Mouse (Mus musculus): ENCODE measurements around the gene Myh14.
"Not testable (repeated sequence)": the region's sequence is repeated elsewhere in the genome, so short reads cannot be mapped to it uniquely, and the experiment has no call there.

Myh14 gene

DNA sequence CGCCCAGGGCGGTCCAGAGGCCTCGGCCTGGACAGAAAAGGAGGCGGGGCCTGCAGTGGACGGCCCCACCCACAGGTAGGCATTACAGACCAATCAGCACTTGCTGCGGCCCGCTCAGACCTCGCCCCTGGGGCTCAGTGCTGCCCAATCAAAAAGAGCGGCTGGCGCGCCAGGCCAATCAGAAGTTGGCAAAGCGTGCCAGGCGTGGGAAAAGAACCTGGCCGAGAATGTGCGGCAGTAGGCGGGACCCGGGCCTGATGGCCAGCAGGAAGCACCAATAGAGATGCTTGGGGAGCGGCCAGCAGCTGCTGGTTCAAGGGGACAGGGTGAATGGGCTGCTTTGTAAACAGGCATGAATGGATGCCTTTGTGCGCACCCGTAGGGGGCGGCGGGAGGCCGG is at the start of gene Myh14:
Gene Myh14 (minus strand): TSS at position 41 of the 400 bp plus-strand sequence.
- peak; percentile 91 for DNase-seq (ENCODE audit: low read depth, low spot score)

DNA sequence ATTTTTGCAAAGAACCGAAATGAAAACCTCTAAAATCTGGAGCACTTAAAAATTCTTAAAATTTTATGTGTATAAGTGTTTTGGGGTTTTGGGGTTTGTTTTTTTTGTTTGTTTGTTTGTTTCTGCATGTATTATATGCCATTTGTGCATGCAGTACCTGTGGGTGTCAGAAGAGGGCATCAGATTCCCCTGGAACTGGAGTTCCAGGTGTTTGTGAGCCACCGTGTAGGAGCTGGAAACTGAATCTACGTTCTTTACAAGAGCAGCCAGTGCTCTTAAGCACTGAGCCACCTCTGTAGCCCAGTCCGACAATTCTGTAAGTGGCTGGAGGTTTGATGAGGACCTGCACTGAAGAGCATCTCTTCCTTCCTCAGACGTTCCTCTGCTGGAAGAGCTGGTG is 39.2 kb upstream of the Myh14 start:
- no peak for DNase-seq (ENCODE audit: low read depth, low spot score)

DNA sequence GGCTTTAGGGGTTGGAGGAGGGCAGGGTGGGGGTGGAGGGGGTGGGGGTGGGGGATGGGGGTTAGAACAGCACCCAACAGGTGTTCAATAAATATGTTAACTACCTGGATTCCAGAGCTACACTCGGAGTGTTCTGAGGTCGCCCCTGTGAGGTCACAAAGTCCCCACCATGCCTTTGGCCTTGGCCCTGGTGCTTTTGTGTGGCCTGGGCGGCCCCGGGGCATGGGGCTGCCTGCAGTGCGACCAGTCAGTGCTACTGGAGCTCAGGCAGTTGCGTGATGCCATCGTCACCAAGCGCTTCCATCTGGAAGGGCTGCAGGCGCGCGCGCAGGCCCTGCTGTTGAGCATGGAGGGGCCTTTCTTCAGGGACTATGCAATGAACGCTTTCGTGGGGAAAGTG is 37.9 kb upstream of the Myh14 start, which contains the start of gene Izumo2:
Gene Izumo2 (plus strand): TSS at position 169 of the 400 bp plus-strand sequence.
- no peak for DNase-seq (ENCODE audit: low read depth, low spot score)

DNA sequence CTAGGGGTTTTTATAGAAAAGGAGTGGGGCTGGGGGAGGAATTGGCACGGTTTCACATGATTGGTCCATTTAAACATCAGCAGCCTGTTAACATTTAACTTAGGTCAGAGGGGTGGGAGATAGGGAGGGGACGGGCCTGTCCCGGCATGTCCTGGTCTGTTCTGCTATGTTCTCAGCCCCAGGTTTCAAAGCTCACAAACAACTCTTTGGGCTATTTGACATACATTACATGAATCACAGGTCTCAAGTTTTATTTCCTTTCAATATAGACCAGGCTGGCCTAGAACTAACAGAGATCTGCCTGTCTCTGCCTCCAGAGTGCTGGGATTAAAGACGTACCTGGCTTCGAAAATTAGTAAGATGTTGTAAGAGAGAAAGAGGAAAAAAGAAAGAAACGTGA is 37.5 kb upstream of the Myh14 start:
- not testable (repeated sequence) for DNase-seq (ENCODE audit: low read depth, low spot score)

DNA sequence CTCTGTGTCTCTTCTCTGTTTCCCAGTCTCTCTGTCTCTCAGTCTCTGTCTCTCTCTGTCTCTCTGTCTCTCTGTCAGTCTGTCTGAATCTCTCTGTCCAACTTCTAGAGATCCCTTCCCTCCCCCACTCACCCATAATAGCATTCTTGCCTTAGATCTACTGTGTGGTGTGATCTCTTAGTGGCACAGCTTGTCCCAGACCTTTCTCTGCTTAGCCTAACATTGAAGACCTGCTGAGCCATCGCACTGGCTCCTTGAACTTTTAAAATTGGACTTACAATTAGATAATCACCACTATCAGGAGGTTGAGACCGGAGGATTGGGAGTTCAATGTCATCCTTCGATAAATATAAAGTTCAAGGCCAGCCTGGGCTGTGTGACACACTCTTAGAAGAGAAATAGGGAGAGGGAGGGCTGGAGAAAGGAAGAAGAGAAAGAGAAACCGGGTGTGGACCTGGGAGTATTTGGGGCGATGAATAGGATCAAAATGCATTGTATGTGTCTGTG is 36.6 kb upstream of the Myh14 start:
- no peak for DNase-seq (ENCODE audit: low read depth, low spot score)

DNA sequence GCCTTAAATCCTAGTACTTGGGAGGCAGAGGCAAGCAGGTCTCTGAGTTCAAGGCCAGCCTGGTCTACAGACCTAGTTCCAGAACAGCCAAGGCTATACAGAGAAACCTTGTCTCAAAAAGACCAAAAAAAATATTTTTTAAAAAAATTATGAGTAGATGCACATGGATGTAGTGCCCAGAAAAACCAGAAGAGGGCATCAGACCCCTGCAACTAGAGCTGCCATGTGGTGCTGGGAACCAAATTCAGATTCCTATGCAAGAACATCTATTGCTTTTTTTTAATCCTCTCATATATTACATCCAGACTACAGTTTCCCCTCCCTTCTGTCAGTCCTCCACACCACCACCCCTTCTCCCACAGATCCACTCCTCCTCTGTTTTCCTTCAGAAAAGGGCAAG is 35.7 kb upstream of the Myh14 start:
- no peak for DNase-seq (ENCODE audit: low read depth, low spot score)

DNA sequence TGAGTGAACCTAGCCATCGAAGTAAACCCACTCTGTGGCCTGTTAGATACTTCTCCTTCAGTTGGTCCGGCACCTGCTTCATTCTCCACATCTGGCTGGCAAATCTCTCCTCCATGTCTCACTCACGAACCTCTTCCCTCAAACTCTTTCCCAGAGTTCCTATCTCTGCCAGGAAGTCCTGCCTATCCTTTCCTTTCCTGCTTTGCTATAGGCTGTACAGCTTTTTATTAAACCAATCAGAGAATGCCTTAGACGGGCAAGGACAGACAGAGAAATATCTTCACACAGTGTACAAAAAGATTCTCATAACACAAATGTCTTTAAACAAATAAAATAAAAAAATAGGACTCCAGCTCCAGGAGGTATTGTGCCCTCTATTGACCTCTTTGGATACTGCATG is 34.4 kb upstream of the Myh14 start:
- DNase-seq (ENCODE audit: low read depth, low spot score) = no peak

DNA sequence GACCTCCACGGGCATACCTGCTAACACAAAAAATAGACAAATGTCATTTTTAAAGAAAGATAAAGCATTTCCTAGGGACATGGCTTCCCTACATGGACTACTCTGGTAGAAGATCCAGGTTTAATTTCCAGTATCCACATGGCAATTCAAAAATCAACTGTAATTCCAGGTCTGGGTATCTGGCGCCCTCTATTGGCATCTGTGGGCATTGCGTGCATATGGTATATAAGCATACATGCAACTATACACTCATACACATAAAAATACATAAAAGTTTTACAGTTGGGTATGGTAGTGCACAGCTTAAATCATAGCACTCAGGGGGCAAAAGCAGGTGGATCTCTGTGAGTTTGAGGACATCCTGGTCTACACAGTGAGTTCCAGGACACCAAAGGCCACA is 33.7 kb upstream of the Myh14 start:
- DNase-seq (ENCODE audit: low read depth, low spot score) = peak; percentile 47

DNA sequence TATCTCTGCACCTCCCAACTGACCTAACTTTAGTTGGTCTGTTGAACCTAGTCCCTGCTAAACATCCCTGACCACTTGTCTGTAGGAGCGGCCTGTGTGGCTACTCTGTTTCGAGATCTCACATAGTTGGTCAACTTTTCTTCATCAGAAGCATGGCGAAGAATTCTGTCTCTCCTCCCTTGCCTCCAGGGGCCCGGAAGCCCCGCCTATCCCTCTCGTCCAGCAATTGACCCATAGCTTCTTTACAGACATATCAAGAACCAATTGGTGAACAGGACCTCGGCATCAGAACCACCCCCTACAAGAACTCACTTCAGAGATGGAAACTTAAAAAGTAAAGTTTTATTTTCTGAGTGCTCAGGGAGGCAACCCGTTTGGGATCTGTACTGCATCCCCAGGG is 32.3 kb upstream of the Myh14 start:
- DNase-seq (ENCODE audit: low read depth, low spot score) = no peak

DNA sequence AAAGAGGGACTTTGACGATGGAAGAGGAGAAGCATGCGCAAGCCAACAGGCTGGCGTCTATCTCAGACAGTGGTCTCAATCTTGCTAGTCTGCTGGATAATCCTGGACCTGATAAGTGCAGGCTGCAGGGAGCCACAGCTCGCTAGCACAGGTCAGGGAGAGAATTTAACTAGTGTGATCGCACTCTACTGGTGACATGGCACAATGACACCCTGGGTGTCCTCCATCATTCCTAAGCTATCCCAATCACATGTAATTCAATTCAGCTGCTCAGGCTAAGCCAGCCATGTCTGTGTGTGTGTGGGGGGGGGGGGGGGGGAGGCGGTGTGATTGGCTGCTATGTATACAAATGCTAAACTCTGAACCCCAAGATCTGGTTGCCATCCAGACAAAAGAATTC is 31.3 kb upstream of the Myh14 start:
- DNase-seq (ENCODE audit: low read depth, low spot score) = peak; percentile 37

DNA sequence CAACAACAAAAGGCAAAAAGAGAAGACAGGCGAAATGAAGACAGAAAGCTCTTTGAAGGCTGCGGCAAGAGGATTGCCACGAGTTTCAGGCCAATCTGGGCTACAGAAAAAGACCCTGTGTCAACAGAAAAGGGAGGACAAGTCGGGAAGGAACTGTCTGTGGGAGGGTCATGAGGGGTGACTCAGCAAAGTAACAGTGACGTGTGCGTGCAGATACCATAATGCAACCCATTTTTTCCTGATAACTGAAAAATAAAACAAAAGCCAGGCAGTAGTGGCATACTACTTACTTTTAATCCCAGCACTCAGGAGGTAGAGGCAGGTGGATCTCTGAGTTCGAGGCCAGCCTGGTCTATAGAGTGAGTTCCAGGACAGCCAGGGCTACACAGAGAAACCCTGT is 27.3 kb upstream of the Myh14 start:
- no peak for DNase-seq (ENCODE audit: low read depth, low spot score)

DNA sequence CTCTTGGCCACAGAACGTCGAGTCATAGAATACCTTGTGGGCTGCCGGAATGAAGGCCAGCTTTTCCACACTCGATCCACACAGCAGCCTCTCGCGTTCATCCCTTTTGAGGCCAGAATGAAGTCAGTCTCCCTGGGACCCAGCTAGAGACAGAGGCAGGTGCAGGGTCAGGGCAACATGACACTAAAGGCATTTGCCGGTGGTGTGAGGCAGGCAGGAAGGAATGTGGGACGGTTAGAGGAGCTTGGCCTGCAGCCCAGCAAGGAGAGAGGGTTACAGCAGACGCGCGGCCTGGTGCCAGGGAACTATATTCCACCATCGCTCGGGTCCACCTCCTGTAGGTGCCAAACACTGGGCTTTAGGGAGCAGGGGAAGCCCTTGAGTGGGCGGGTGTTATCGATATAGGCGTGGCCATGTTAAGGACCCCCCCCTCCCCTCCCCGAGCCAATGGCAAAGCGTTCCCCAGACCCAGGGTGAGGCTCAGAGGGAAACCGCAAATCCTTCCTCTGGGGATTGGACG is 26.6 kb upstream of the Myh14 start:
- DNase-seq (ENCODE audit: low read depth, low spot score) = no peak

DNA sequence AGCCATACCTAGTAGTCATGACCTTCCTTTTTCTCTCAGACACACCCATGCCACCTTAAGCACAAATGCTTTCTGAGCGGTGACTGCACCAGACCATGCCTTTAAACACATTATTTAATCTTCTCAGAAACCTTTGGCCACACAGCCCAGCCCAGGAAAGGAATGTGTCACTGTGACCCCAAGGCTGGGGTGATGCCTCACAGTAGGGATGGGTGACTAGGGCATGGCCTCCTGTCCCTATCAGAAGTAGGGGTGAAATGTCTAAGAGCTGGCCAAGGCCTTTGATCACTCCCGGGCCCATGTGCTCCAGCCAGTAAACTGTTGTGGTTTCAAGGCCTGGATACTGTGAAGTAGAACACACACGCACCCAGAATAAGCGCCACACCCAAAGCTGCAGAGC is 24.6 kb upstream of the Myh14 start:
- DNase-seq (ENCODE audit: low read depth, low spot score) = no peak

DNA sequence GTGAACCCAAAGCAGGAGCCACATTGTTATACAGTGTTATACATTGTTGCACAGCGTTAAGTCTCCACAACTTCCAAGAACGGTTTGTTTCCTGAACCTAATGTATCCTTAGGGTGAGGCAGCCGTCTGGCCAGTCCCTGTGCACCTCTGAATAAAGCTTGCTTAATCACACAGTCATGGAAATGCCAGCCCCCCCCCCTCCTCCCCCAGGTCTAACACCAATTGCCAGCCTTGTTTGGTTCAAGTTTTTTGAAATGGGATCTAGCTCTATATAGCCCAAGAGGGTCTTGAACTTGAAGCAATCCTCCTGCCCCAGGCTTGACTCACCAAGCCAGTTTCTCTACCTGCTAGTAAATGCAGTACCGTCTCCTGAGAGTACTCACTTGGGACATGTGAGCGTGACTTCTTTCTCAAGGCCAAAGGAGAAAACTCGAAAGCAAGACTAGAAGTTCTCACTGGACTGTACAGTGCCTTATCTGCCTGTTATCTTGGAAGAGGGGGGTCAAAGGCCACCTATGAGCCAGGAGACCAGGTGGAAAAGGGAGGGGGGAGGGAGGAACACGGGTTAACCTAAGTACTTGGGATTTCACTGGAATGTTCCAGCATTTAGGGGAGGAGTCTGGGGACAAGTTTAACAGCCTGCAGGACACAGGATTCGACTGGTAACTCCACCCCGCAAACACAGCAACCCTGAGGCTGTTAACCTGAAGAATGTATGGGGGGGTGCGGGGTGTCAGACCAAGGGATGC is 23.0 kb upstream of the Myh14 start:
- DNase-seq (ENCODE audit: low read depth, low spot score) = no peak

DNA sequence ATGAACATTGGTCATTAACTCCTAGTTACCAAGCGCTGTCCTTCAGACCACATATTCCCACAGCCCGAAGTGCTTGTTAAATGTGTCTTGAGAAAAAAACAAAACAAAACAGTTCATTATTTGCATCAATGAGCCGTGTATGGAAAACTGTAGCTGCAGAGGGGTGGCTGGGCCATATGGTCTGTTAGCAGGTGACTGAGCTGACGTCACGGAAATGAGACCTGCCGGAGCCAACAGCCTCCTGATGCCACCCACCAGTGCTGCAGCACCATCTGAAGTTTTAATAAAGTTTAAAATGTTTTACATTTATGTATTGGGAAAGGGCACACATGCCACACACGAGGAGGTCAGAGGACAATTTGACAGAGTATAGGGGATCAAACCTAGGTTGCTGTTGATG is 18.7 kb upstream of the Myh14 start:
- no peak for DNase-seq (ENCODE audit: low read depth, low spot score)

DNA sequence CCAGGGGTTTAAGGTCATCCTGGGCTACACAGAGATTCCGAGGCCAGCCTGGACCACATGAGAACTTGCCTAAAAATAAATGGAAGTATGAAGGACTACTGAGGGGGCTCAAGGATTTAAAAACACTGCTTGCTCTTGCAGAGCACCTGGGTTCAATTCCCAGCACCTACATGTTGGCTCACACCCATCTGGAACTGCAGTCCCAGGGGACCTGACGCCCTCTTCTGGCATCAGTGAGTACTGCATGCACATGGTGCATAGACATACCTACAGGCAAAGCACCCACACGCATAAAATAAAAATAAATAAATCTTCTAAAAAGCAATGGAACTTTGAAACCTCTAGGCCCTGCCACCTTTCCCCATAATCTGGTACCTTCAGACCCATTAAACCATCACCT is 18.2 kb upstream of the Myh14 start:
- no peak for DNase-seq (ENCODE audit: low read depth, low spot score)

DNA sequence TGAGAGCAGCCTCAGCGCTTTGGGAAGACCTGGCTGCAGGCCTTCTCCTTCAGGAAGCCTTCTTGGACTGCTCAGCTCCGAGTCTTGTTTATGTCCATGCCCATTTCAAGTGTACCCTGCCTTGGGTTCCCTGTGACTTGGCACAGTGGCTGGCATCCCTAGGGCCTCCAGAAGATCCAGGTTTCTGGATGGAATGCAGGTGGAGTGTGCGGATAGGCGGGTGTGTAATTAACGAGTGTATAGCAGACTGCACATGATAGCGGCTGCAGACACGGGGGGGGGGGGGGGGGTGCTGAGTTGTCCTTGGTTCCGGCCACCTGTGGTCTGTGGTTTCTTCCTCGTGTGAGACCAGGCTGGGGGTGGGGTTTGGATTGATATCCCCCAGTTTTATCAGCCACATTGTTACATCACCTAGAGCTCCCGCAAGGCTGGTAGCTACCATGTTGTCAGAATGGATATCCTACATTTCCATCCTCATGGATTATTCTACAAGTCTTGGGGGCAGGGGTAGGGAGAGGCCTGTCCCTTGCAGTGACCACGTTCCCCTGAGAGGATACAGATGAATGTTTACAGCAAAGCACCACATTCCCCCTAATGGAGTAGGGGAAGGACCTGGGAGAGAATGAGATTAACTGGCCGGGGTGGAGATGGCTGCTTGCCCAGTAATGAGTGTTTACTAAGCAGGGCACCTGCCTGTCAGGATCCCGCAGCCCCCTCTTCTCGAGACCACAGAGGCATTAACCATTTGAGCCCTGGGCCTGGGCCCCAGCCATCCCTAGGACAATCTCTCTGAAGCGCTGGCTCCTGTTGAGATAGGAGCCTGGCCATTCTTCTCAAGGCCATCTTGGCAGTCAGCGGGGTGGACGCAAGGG is 15.1 kb upstream of the Myh14 start:
- DNase-seq (ENCODE audit: low read depth, low spot score) = no peak

DNA sequence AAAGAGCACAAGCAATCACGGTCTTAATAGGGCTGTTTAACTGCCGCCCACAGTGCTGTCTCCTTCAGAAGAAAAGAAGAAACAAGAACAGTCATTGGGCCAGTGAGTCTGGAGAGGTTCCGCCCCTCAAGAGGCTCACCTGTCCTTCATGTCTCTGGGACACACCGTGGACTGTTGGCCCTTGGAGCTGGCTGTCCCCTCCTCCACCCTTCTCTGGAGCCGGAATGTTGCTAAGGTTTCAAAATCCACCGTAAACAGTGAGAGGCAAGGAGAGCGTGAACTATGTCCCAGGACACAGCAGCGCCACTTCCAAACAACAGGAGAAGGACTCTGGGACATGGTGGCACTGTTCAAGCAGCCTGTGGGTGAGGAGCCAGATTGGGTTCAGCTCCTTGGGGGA is 13.0 kb upstream of the Myh14 start:
- no peak for DNase-seq (ENCODE audit: low read depth, low spot score)

DNA sequence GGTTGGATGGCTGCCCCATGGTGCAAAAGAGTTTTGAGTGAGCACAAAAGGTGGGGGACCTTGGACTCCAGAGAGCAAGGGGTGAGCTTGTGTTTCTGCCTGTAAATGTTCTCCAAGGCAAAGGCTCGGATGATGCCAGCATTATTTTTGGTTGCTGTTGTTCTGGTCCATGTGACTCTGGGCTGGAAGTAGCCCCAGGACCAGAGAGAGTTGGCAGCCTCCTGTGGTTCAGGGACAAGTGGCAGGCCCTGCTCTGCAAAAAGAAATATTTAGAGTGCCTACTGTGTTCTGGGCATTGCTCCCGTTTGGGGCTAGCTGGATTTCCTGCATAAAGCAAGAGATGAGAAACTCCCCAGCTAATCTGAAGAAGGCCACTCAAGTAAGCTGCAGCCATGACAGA is 6.0 kb upstream of the Myh14 start:
- no peak for DNase-seq (ENCODE audit: low read depth, low spot score)

DNA sequence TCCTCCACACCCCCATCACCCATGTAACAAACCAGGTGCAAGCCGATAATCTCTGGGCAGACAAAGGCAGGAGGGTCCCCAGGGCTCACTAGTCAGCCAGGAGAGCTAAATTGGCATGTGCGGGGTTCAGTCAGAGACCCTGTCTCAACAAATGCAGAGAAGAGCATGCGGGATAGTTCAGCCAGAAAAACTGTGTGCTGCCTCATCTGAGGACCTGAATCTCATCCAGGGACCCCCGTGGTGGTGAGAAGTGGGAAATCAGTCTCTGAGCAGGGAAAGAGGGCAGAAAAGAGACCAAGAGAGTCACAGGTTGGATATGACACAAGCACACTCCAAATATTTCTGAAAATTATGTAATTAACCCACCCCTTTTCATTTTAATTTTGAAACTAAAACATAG is 5.5 kb upstream of the Myh14 start:
- peak; percentile 54 for DNase-seq (ENCODE audit: low read depth, low spot score)

DNA sequence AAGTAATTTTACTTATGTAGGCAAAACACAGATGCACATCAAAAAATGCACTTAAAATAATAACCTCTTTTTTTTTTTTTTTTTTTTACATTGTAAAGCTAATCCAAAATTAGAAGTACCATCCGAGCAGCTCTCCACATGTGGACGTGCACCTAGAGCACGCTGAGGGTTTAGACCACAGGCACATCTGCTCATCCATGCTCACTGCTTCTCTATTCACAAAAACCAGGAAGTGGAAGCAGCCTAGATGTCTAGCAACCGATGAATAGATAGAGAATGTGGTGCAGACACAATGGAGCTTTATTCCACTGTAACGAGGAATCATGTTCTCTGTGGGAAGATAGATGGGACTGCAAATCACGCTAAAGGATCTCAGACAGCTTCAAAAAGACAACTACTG is 4.5 kb upstream of the Myh14 start:
- peak; percentile 72 for DNase-seq (ENCODE audit: low read depth, low spot score)

DNA sequence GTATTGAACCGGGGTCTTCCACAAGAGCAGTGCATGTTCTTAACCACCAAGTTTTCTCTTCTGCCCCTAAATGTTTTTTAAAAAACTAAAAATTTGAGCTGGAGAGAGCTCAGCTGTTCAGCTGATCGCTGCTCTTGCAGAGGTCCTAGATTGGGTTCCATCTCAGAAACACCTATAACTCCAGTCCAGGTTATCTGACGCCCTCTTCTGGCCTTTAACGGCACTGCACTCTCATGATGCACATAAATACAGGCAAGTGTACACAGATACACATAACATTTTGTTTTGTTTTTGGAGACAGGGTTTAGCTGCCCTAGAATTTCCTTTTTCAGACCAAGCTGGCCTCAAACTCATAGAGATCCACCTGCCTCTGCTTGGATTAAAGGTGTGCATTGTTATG is 3.9 kb upstream of the Myh14 start:
- peak; percentile 33 for DNase-seq (ENCODE audit: low read depth, low spot score)

DNA sequence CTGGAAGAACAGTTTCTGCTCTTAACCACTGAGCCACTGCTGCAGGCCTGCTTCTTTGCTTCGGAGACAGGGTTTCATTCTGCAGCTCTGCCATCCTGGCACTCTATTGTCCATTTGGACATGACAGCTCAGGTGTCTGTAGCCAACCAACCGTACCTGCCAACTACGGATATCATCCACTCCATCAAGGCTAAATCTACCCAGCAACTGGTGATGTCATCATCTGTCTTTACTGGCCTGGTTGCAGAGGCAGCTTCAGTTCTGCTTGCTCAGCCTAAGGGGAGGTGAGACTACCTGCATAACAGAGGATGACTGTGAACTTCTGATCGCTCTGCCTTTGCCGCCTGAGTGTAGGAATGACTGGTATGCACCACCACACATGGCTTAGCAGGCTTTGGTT is 1.6 kb upstream of the Myh14 start:
- peak; percentile 43 for DNase-seq (ENCODE audit: low read depth, low spot score)
